Mouse (Mus musculus): ENCODE data around the gene Gse1. TPM values are rescaled to one million over a fixed set of nuclear protein-coding genes. Genes with fewer than 3 reads are reported as not detected.
A peak's percentile ranks its signal among the peaks of the same experiment; 100 is the strongest.

Gene Gse1
- polyA plus RNA-seq, 1 experiment from 2014 or later: 10.2 TPM

DNA sequence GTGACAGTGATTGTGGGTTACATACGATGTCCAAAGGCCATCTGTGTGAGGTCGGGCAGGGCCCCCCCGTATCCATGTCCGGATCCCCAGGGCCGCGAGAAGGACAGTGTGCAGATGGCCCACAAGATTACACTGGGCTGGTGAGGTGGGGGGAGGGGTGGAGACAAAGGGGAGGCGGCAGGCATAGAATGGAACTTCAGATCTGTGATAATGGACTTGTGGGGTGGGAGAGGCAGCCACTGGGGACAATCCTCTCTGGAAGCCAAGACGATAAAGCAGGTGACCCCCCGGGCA lies 107.8 kb downstream of the Gse1 start:
- Histone ChIP-seq H3K4me2 (ENCODE audit: low read depth, low read length) (0 out of 2 replicates have a peak overlapping the region, but pooled peaks have one; percentile 42), H3K27me3 (ENCODE audit: control insufficient read depth, insufficient read depth, low read depth, low read length) (no peaks in the 10 kb centered on the region), H3K4me3 (ENCODE audit: low read length) (no peak overlapping the region), H3K36me3 (ENCODE audit: control insufficient read depth, insufficient read depth, low read length) (no peaks in the 10 kb centered on the region), H3K4me1 (replicated peaks; ENCODE audit: control insufficient read depth, insufficient read depth, low read length) (peaks cover 25% of the 10 kb centered on the region), H3K9me3 (ENCODE audit: control insufficient read depth, low read length) (no peaks in the 10 kb centered on the region), H3K27ac (ENCODE audit: low read length) (no peak overlapping the region), H3K9ac (ENCODE audit: low read length) (no peak overlapping the region)
- 5% methylated on average over 9 of the region's 9 CpGs for WGBS
- ATAC-seq (ENCODE audit: low read depth): no peak

DNA sequence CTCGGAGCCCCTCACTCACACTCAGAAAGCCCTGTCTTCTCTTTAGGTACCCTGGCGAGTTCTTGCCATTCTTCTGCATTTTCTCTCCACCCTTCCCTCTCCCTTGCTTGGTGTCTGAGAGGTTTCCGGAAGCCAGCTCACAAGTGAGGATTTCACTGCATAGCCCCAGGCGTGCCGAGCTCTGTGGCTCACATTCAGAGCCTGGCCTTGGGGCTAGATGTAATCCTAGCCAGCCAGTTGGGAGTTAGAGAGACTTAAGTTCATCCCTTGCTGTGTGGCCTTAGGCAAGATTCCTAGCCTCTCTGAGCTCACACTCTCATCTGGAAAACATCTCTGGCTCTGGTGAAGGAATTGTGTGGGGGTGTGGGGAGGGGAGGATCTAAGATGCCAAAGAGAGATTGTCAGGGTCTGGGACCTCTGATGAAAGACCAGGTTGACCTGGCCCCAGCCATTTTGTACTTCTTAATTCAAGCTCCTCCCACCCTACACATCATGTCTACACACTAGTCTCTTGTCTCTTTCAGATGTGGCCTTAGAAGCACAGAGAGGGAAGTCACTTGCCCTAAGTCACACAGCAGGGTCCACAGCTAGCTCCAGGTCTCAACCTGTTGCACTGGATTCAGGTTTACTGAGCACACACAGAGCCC lies 108.8 kb downstream of the Gse1 start:
- Histone ChIP-seq H3K4me1 (replicated peaks; ENCODE audit: control insufficient read depth, insufficient read depth, low read length) (peaks cover 23% of the 10 kb centered on the region), H3K4me2 (ENCODE audit: low read depth, low read length) (no peak overlapping the region)

DNA sequence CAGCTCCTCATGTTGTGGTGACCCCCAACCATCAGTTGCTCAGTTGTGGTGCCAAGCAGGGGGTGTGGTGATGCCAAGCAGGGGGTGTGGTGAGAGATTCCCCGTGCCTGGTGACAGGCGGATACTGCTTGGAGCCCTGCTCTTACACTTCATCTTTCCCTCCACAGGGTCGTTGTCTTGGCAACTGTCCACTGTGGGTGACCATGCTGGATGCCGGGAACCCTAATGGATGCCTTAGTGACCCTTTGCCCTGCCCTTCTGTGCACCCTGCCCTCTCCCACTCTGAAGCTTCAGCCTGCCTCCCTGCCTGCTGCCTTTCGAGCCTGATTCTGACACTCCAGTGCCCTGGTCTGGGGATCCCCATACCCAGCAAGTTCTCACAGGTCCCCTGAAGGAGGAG lies 109.4 kb downstream of the Gse1 start:
- H3K4me2 ChIP-seq (ENCODE audit: low read depth, low read length): no peak overlapping the region
- no peak overlapping the region for H3K9ac ChIP-seq (ENCODE audit: low read length)
- WGBS: 44% methylated on average over 5 of the region's 5 CpGs
- H3K9me3 ChIP-seq (ENCODE audit: control insufficient read depth, low read length): no peaks in the 10 kb centered on the region
- H3K27me3 ChIP-seq (ENCODE audit: control insufficient read depth, insufficient read depth, low read depth, low read length): no peaks in the 10 kb centered on the region
- no peak overlapping the region for H3K27ac ChIP-seq (ENCODE audit: low read length)
- H3K4me1 ChIP-seq (replicated peaks; ENCODE audit: control insufficient read depth, insufficient read depth, low read length): peaks cover 26% of the 10 kb centered on the region
- ATAC-seq (ENCODE audit: low read depth): no peak
- no peaks in the 10 kb centered on the region for H3K36me3 ChIP-seq (ENCODE audit: control insufficient read depth, insufficient read depth, low read length)
- H3K4me3 ChIP-seq (ENCODE audit: low read length): no peak overlapping the region

More for the DNA sequence above, 108.8 kb downstream of the Gse1 start:
- Histone ChIP-seq H3K9ac (ENCODE audit: low read length) (no peak overlapping the region), H3K4me3 (ENCODE audit: low read length) (no peak overlapping the region), H3K27ac (ENCODE audit: low read length) (no peak overlapping the region), H3K36me3 (ENCODE audit: control insufficient read depth, insufficient read depth, low read length) (no peaks in the 10 kb centered on the region), H3K9me3 (ENCODE audit: control insufficient read depth, low read length) (no peaks in the 10 kb centered on the region), H3K27me3 (ENCODE audit: control insufficient read depth, insufficient read depth, low read depth, low read length) (no peaks in the 10 kb centered on the region)
- 52% methylated on average over 5 of the region's 5 CpGs for WGBS
- no peak for ATAC-seq (ENCODE audit: low read depth)

DNA sequence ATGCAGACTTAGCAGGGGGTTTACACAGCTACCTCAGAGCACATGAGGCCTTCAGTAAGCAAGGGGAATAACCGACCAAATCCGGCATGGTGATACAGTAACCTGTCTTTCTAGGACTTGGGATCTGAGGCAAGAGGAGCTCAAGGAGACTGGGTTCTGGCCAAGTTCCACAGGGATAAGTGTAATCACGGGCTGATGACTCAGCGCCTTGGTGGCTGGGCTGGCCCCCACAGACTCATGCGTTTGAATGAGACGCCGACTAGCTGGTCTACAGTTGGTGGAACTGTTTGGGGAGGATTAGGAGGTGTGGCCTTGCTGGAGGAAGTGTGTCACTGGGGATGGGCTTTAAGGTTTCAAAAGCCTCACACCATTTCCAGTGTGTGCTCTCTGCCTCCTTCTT lies 110.4 kb downstream of the Gse1 start:
- Histone ChIP-seq H3K27ac (ENCODE audit: low read length) (no peak overlapping the region), H3K27me3 (ENCODE audit: control insufficient read depth, insufficient read depth, low read depth, low read length) (no peaks in the 10 kb centered on the region), H3K4me2 (ENCODE audit: low read depth, low read length) (no peak overlapping the region), H3K4me3 (ENCODE audit: low read length) (no peak overlapping the region), H3K9me3 (ENCODE audit: control insufficient read depth, low read length) (no peaks in the 10 kb centered on the region), H3K36me3 (ENCODE audit: control insufficient read depth, insufficient read depth, low read length) (no peaks in the 10 kb centered on the region), H3K4me1 (replicated peaks; ENCODE audit: control insufficient read depth, insufficient read depth, low read length) (peaks cover 26% of the 10 kb centered on the region), H3K9ac (ENCODE audit: low read length) (no peak overlapping the region)
- 81% methylated on average over 7 of the region's 7 CpGs for WGBS
- no peak for ATAC-seq (ENCODE audit: low read depth)

DNA sequence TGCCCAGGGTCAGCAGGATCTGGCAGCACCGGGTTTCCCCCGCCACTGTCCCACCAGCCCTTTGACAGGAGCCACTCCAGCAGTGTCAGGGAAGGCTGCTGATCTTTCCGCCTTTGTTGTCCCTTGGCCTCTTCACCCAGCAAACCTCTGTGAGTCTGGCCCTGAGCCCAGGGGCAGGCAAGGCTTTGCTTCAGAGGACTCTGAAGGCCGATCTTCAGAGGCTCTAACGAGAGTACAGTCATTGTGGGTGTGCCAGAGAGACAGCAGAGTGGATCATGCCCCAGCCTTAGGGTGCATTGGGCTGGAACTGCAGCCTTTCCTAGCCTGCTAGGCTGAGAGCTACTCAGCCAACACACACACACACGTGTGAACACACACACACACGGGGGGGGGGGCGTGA lies 111.5 kb downstream of the Gse1 start:
- H3K4me3 ChIP-seq (ENCODE audit: low read length): no peak overlapping the region
- no peak overlapping the region for H3K4me2 ChIP-seq (ENCODE audit: low read depth, low read length)
- H3K27me3 ChIP-seq (ENCODE audit: control insufficient read depth, insufficient read depth, low read depth, low read length): no peaks in the 10 kb centered on the region
- peaks cover 23% of the 10 kb centered on the region for H3K4me1 ChIP-seq (replicated peaks; ENCODE audit: control insufficient read depth, insufficient read depth, low read length)
- H3K27ac ChIP-seq (ENCODE audit: low read length): no peak overlapping the region
- 43% methylated on average over 7 of the region's 8 CpGs for WGBS
- H3K9me3 ChIP-seq (ENCODE audit: control insufficient read depth, low read length): no peaks in the 10 kb centered on the region
- H3K36me3 ChIP-seq (ENCODE audit: control insufficient read depth, insufficient read depth, low read length): no peaks in the 10 kb centered on the region
- no peak overlapping the region for H3K9ac ChIP-seq (ENCODE audit: low read length)
- ATAC-seq (ENCODE audit: low read depth): no peak

DNA sequence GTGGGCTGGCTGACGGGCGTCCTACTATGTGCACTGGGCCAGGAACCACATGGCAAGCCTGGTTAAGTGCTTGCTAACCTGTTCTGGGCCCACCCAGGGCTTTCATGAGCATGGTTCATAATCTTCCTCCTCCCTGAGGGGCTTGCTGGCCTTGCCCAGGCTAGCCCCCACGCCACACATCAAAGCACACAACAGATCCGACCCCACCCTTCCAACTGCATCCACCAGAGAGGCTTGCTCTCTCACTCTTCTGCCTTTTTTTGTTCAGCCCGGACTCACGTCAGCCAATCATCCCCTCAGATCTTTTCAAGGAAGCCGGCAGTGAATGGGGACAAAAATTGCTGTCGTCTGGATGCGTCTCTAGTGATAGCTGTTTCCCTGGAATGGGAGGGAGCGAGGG lies 112.9 kb downstream of the Gse1 start:
- no peak for ATAC-seq (ENCODE audit: low read depth)
- Histone ChIP-seq H3K27me3 (ENCODE audit: control insufficient read depth, insufficient read depth, low read depth, low read length) (no peaks in the 10 kb centered on the region), H3K9ac (ENCODE audit: low read length) (no peak overlapping the region), H3K27ac (ENCODE audit: low read length) (no peak overlapping the region), H3K4me3 (ENCODE audit: low read length) (no peak overlapping the region), H3K36me3 (ENCODE audit: control insufficient read depth, insufficient read depth, low read length) (no peaks in the 10 kb centered on the region), H3K9me3 (ENCODE audit: control insufficient read depth, low read length) (no peaks in the 10 kb centered on the region), H3K4me1 (replicated peaks; ENCODE audit: control insufficient read depth, insufficient read depth, low read length) (peaks cover 10% of the 10 kb centered on the region), H3K4me2 (ENCODE audit: low read depth, low read length) (no peak overlapping the region)
- 82% methylated on average over 10 of the region's 10 CpGs for WGBS

DNA sequence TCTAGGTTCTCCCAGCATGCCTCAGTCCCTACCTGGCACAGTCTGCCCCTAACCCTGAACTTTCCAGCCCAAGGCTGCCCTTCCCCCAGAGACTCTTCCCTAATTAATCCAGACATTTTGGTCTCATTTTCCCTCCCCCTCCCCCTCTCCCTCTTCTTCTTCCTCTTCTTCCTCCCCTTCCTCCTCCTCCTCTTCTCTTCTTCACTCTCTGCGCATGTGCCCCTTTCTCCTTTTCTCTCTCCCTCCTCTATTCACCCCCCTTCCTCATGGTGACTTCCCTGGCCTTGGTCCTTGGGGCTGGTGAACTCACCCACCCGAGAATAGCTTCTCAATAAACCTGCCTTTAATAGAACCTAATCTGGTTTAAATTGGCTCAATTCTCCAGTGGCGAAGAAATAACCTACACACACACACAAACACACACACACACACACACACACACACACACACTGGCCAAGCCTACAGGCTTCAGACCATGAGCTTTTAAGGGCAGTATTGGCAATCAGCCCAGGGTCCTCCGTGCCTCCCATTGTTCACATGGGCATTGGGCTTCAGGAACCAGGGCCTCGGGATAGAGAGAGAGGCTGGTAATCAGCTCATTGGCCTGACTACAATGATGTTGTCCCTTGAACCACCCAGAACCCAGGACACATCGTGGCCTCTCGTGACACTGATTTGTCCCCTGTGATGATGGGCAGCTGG lies 114.7 kb downstream of the Gse1 start:
- no peaks in the 10 kb centered on the region for H3K9me3 ChIP-seq (ENCODE audit: control insufficient read depth, low read length)
- H3K36me3 ChIP-seq (ENCODE audit: control insufficient read depth, insufficient read depth, low read length): no peaks in the 10 kb centered on the region
- H3K9ac ChIP-seq (ENCODE audit: low read length): no peak overlapping the region
- 62% methylated on average over 7 of the region's 7 CpGs for WGBS
- H3K4me1 ChIP-seq (replicated peaks; ENCODE audit: control insufficient read depth, insufficient read depth, low read length): peaks cover 8% of the 10 kb centered on the region
- H3K27ac ChIP-seq (ENCODE audit: low read length): no peak overlapping the region
- no peak for ATAC-seq (ENCODE audit: low read depth)
- no peak overlapping the region for H3K4me3 ChIP-seq (ENCODE audit: low read length)
- H3K4me2 ChIP-seq (ENCODE audit: low read depth, low read length): no peak overlapping the region
- no peaks in the 10 kb centered on the region for H3K27me3 ChIP-seq (ENCODE audit: control insufficient read depth, insufficient read depth, low read depth, low read length)

DNA sequence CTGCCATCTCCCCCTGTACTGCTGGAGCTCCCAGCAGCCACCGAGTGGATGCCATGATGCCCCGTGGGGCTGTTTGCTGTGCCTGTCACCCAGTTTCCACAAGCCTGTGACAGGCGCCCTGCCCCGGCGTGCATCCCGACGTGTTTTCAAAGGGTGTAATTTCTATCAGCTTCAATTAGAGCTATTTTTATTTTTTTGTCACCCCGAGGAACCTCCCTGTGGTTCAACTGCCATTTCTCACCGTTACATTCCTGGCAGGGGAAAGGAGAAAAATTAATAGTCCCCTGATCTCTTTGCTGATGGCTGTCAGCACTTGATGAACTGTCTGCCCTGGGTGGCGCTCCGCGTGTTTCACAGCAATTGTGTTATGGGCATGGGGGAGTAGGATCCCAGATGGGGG lies 115.3 kb downstream of the Gse1 start:
- Histone ChIP-seq H3K9ac (ENCODE audit: low read length) (no peak overlapping the region), H3K4me1 (replicated peaks; ENCODE audit: control insufficient read depth, insufficient read depth, low read length) (peaks cover 8% of the 10 kb centered on the region)

DNA sequence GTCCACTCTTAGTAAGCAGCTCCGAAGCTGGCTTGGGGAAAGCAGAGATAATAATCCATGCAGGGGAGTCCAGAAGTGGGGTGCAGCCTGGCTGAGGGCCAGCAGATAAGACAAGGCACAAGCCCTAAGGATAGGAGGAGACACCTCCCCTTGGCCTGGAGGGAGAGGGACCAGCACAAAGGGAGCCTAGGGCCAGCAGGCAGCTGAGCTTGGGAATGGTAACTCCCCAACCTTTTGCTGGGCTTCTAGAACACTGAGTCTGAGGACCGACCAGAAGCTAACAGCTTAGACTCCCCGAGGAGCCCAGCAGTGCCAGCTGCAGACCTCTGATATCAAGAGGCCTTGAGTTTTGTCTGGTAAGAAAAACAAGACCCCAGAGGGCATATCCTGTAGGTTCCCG lies 115.9 kb downstream of the Gse1 start:
- no peak overlapping the region for H3K4me3 ChIP-seq (ENCODE audit: low read length)
- no peaks in the 10 kb centered on the region for H3K9me3 ChIP-seq (ENCODE audit: control insufficient read depth, low read length)
- H3K27me3 ChIP-seq (ENCODE audit: control insufficient read depth, insufficient read depth, low read depth, low read length): no peaks in the 10 kb centered on the region
- ATAC-seq (ENCODE audit: low read depth): no peak
- 20% methylated on average over 4 of the region's 4 CpGs for WGBS
- no peaks in the 10 kb centered on the region for H3K36me3 ChIP-seq (ENCODE audit: control insufficient read depth, insufficient read depth, low read length)
- no peak overlapping the region for H3K4me2 ChIP-seq (ENCODE audit: low read depth, low read length)
- no peak overlapping the region for H3K27ac ChIP-seq (ENCODE audit: low read length)
- H3K4me1 ChIP-seq (replicated peaks; ENCODE audit: control insufficient read depth, insufficient read depth, low read length): peaks cover 8% of the 10 kb centered on the region
- H3K9ac ChIP-seq (ENCODE audit: low read length): no peak overlapping the region

More for the DNA sequence above, 115.3 kb downstream of the Gse1 start:
- H3K9me3 ChIP-seq (ENCODE audit: control insufficient read depth, low read length): no peaks in the 10 kb centered on the region
- no peak overlapping the region for H3K4me3 ChIP-seq (ENCODE audit: low read length)
- no peak overlapping the region for H3K27ac ChIP-seq (ENCODE audit: low read length)
- ATAC-seq (ENCODE audit: low read depth): no peak
- 79% methylated on average over 12 of the region's 12 CpGs for WGBS
- H3K4me2 ChIP-seq (ENCODE audit: low read depth, low read length): no peak overlapping the region
- H3K36me3 ChIP-seq (ENCODE audit: control insufficient read depth, insufficient read depth, low read length): no peaks in the 10 kb centered on the region
- no peaks in the 10 kb centered on the region for H3K27me3 ChIP-seq (ENCODE audit: control insufficient read depth, insufficient read depth, low read depth, low read length)
